Mouse (Mus musculus): Measurements from ENCODE around the gene Foxn2.

DNA sequence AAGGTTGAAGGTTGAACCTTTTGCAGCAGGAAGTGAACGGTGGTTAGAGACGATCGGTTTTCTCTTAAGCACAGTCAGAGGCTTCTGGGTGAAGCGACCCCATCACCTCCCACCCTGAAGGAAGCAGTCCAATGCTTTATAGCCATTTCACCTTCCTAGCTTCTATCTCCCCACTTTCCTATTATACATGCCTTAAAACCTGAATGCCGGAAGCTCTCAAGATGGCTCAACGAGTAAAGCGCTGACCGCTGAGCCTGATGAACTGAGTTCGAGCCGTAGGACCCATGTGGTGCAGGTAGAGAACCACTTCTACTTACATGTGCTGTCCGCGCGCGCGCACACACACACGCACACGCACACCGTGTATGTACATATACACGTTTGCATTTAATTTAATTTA, 35.4 kb upstream of the Foxn2 start:
- TF ChIP-seq POLR2A (IDR thresholded peaks at IDR 0.05; ENCODE audit: low read depth, low read length), result no peak
- no peak for TF ChIP-seq CTCF (conservative IDR thresholded peaks at IDR 0.05; ENCODE audit: insufficient read depth, insufficient read length, low read depth, low read length)
